Mouse (Mus musculus) left cerebral cortex, postnatal 25 days (tissue): ENCODE measurements at regions not wholly inside any gene's neighbourhood (a gene's known extent, or its start where the extent isn't known, plus 50 kb on each side); places are given as distances from the start of the nearest gene placed in this dataset.

Experiments used
- DNase-seq, 2 experiments: peaks; one replicate each; pipeline ENCODE4 v3.0.0; 2022; ENCODE audit warnings: low spot score in 2 of 2, mixed read lengths in 1 of 2
- intact Hi-C: fragments of 180-260 bp; cut with DNase I; formaldehyde crosslinking; loops from one replicate; pipeline ENCODE4 v1.15.1; 2025

- DNase-seq, result no peak
- intact Hi-C loops, result no loop called here
Observed at GRCm38 (mm10) chr15:51503341-51503740, 2381.4 kb upstream of the Gm7489 start.

DNA sequence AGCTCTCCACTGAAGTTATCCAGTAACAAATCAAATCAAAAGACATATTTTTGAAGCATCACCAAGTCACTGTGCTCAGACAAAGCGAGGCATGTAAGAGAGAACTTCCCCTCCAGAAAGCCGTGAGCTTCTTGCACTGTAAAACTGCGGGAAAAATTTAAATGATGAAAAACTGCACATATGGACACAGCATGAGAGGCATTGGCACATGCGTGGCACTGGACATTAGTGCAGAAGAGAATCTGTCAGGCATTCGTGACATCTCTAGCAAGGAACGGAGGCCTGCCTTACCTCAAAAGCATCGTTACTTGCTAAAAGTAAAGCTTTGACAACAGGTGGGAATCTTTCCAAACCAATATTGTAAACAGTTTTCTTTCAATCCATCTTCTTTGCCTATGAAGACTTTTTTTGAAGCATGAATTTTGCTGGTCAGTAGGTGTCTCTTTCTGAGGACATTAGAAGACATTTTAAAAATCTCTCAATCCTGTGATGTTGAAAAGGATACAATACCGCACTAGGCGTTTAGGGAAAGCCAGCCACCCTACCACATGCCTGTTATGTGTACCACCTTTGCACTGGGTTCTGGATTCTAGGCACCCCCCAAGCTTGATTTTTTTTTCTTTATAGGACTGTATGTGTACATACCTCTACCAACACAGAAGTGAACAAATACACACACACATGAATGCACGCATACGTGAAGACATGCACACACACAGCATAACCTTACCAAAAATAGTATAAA lies 2380.5 kb upstream of the Gm7489 start:
- DNase-seq, result no peak
- intact Hi-C loops, result no loop called here

DNA sequence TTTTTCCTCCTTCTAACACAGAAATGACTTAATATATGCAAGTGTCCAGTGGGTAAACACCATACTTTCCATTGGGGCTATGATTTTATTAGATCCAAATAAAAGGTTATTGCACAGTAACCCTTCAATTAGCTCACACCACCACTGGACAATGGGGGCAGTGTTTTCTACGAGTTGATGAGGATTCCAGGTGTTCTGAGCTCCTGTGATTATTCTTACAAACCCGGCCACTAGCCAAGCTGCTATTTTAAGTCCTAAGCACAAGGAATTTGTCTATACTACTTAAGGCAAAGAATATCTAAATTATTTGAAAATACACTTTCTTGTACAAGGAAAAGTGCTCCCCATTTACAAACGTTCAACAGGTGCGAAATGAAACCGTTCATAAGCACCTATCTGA lies 2379.9 kb upstream of the Gm7489 start:
- intact Hi-C loops, result no loop called here
- DNase-seq, result no peak

DNA sequence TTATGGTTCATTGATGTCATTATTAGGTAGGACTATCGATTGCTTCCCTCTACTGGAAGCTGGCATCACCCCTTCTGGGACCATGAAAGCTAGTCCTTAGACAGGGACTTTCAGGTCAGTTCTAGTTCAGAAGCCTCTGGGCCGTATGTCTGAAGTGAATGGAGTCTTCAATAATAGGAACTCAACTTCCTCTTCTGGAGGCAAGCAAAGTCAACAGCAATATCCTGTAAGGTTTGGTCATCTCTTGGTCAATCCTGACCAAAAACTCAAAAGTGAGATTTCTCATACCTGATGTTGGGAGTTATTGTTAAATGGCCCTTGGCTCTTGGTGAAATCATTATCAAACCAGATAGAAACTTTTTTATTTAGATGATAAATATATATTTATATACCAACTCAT lies 2377.6 kb upstream of the Gm7489 start:
- intact Hi-C loops, result no loop called here
- DNase-seq, result no peak

DNA sequence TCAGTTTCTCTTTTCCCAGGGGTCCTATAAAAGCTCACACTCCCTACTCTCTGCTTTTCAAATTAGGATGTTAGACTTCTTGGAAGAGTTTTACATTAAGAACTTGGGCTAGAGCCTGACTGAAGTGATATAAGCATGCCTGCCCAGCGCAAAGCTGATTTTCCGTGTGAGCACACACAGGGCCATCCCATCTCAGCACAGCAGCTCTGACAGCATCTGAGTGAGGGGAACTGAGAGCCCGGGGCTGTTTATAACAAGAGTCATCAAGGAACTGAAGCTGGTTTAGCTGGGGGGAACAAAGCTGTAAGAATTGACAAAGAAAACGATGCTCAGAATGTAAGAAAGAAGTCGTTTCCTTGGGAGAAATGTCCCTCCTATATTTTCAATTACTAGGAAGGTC lies 2373.4 kb upstream of the Gm7489 start:
- DNase-seq, result no peak
- intact Hi-C loops, result no loop called here

- intact Hi-C loops, result no loop called here
- peak in 1 of 2 experiments; percentile 29 for DNase-seq
Observed at GRCm38 (mm10) chr15:51536317-51536716, 2348.4 kb upstream of the Gm7489 start.

DNA sequence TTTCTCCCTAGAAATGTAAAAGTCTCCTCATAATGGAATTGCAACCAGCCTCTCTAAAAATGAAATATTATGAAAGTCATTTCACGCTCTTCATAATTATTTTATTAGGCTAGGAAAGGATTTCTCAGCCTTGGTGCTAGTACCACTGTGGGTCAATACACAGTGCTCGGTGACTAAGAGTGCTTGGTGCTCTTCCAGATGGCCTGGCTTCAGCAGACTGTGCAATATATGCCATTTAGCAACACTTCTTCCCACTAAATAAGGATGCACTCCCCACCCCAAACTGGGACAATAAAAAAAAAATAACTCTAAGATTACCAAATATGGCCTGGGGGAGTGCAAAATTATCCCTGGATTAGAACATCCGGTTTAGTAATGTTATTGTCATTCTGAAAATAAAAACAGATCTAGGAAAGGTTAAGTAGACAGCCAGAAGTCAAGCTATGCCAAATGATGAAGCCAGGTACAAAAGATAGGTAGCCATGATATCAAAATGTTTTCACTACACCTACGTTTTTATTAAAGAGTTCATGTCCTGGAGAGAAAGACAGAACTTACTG lies 2333.4 kb upstream of the Gm7489 start:
- no peak for DNase-seq
- intact Hi-C loops, result no loop called here

GRCm38 (mm10) chr15:51558215-51558614 lies 2326.5 kb upstream of the Gm7489 start:
- intact Hi-C loops, result no loop called here
- peak in 1 of 2 experiments; percentile 40 for DNase-seq

- DNase-seq, result peak in 1 of 2 experiments; percentile 65
- intact Hi-C loops, result no loop called here
Observed at GRCm38 (mm10) chr15:51565543-51565942, 2319.2 kb upstream of the Gm7489 start.

- peak in 1 of 2 experiments; percentile 54 for DNase-seq
- intact Hi-C loops, result no loop called here
Observed at GRCm38 (mm10) chr15:51570631-51571030, 2314.1 kb upstream of the Gm7489 start.

- intact Hi-C loops, result no loop called here
- peak in 1 of 2 experiments; percentile 31 for DNase-seq
Observed at GRCm38 (mm10) chr15:51574538-51575105, 2310.1 kb upstream of the Gm7489 start.

GRCm38 (mm10) chr15:51583636-51584035 lies 2301.1 kb upstream of the Gm7489 start:
- no peak for DNase-seq
- intact Hi-C loops, result no loop called here

GRCm38 (mm10) chr15:51586146-51586545 lies 2298.6 kb upstream of the Gm7489 start:
- no peak for DNase-seq
- intact Hi-C loops, result no loop called here

DNA sequence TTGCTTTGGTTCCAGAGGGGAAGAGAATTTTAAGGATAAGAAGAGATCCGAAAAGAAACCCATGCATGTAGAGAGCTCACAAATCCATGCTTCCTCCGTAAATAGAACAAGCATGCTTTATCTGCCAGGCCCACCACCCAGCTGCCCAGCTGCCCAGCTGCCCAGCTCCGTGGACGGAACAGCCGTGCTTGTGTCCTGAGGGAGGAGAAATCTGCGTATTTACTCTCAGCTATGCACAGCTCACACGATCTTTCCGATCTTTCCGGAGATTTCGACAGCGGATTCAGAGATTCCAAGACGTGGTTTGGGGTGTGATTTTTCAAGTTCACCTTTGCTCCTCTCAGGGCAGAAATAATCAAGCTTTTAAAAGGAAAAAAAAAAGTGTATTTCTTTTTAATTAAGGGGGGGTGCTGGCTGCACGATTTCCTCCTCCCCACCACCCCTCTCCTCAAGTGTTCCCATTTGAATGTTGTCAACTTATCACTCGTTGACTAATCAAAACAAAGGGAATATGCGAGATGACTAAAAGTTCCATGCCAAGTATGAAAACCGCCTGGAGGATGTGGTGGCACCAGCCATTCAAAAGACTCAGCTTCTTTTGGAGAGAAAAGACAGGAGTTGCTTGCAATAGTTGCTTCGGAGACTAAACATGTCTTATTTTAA lies 2293.2 kb upstream of the Gm7489 start:
- intact Hi-C loops, result loop anchor here (5.0 kb wide), 2 partner anchors 384 to 704 kb away; no protein-coding TSS in a partner anchor
- peak in 1 of 2 experiments; percentile 32 for DNase-seq

- DNase-seq, result peak in 1 of 2 experiments; percentile 14
Observed at GRCm38 (mm10) chr15:51592069-51592435, 2292.7 kb upstream of the Gm7489 start.

GRCm38 (mm10) chr15:51592511-51593498 lies 2291.9 kb upstream of the Gm7489 start:
- DNase-seq, result no peak
- intact Hi-C loops, result loop anchor here (5.0 kb wide), 2 partner anchors 386 to 706 kb away; no protein-coding TSS in a partner anchor

More at GRCm38 (mm10) chr15:51592069-51592435, 2292.7 kb upstream of the Gm7489 start:
- intact Hi-C loops, result loop anchor here (5.0 kb wide), 2 partner anchors 385 to 705 kb away; no protein-coding TSS in a partner anchor

GRCm38 (mm10) chr15:51594060-51594459 lies 2290.6 kb upstream of the Gm7489 start:
- DNase-seq, result no peak
- intact Hi-C loops, result loop anchor here (5.0 kb wide), 2 partner anchors 387 to 707 kb away; no protein-coding TSS in a partner anchor

DNA sequence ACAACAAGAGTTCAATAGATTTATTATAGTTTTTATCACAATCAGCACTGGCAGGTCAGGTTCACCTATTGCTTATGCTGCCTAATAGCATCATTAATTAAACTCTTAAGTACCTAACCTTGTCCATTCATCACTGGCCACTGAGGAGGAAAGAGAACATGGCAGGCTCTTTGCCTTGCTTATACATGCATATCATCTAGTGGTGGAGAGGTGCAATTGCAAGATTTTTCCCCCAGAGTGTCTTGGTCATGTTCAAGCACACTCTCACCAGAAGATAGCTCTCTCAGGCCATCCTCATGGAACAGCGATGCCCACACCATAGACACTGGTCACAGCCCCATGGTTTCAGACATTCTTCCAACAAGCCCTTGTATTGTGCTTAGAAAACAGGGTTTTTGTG lies 2289.1 kb upstream of the Gm7489 start:
- intact Hi-C loops, result loop anchor here (5.0 kb wide), 2 partner anchors 123 to 203 kb away; no protein-coding TSS in a partner anchor
- peak; percentile 23 to 59 for DNase-seq

- intact Hi-C loops, result loop anchor here (5.0 kb wide), 2 partner anchors 126 to 206 kb away; no protein-coding TSS in a partner anchor
- peak in 1 of 2 experiments; percentile 61 for DNase-seq
Observed at GRCm38 (mm10) chr15:51597841-51598240, 2286.9 kb upstream of the Gm7489 start.
